Comparison of ENCODE assay signal across 19 mouse cellular contexts in the genomic region with DNA sequence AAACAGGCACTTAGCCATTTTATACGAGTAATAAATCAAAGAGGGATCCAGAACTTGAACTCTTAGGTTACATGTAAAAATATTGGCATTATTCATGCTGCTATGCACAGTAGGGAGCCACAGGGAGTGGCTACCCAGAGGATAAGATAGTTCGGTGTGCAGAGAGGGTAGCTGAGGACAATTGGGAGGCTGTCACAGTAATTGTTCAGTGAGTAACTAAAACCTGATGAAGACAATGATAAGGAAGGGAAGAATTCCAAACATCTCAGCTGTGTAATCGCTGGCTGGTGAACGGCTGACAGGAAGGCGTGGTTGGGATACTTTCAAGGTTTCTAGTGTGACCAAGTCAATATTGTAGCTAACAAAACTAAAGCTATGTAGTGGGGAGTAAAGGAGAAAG. TPM values are rescaled to one million over a fixed set of nuclear protein-coding genes. Genes with fewer than 3 reads are reported as not detected.
A peak's percentile ranks its signal among the peaks of the same experiment; 100 is the strongest.
DNase-seq lines count a peak whose midpoint lies in the region; ATAC-seq and TF ChIP-seq lines count a peak whose summit lies in the region.
"Had no signal": no experiment of that assay in that cellular context is flagged by ENCODE, and none has a peak within 500 bp of the region (broad histone marks: within the 10 kb centered on the region; RNA-seq: fewer than 3 reads in every experiment).

No protein-coding gene starts in this region.

- peaks cover under 1% of the 10 kb centered on the region for H3K79me2 ChIP-seq in myocyte (ENCODE audit: control insufficient read depth, insufficient read depth)

- ATAC-seq in limb, embryonic 14.5 days (ENCODE audit: low FRiP score, low read depth) = no peak
- no peak for ATAC-seq in inflammation-experienced regulatory T-cells, adult 6 months
- ATAC-seq in intestine, embryonic 16.5 days = no peak
- ATAC-seq: forebrain, embryonic 16.5 days had no signal

- H3K4me2 ChIP-seq in limb, embryonic 14.5 days (replicated peaks; ENCODE audit: low read depth, low read length, severe bottlenecking) = no peak overlapping the region
- H3K4me2 ChIP-seq in myocyte (ENCODE audit: low read depth) = peak overlapping the region; percentile 37
- no peak overlapping the region for H3K4me2 ChIP-seq in intestine, embryonic 16.5 days (ENCODE audit: low read depth, low read length)
- H3K4me2 ChIP-seq: hindbrain, embryonic 14.5 days; limb, embryonic 12.5 days had no signal

- no peaks in the 10 kb centered on the region for H3K9me3 ChIP-seq in limb, embryonic 14.5 days (ENCODE audit: control insufficient read depth, low read length)
- H3K9me3 ChIP-seq in limb, embryonic 10.5 days (replicated peaks) = no peaks in the 10 kb centered on the region
- no peaks in the 10 kb centered on the region for H3K9me3 ChIP-seq in intestine, embryonic 16.5 days (ENCODE audit: control insufficient read depth, low read length)
- H3K9me3 ChIP-seq: limb, embryonic 12.5 days; midbrain, embryonic 10.5 days had no signal

- no peak for TF ChIP-seq POLR2A in limb, embryonic 14.5 days (IDR thresholded peaks at IDR 0.05; ENCODE audit: borderline replicate concordance, extremely low read depth, insufficient read depth, insufficient read length)
- no peak for TF ChIP-seq POLR2A in myocyte (IDR thresholded peaks at IDR 0.05; ENCODE audit: insufficient read length, low read depth)

- H3K27me3 ChIP-seq in limb, embryonic 14.5 days (ENCODE audit: control insufficient read depth, insufficient read depth, low read length) = no peaks in the 10 kb centered on the region
- no peaks in the 10 kb centered on the region for H3K27me3 ChIP-seq in limb, embryonic 10.5 days (ENCODE audit: low read depth, poor library complexity, severe bottlenecking)
- H3K27me3 ChIP-seq in myocyte (ENCODE audit: control insufficient read depth, insufficient read depth, insufficient read length) = no peaks in the 10 kb centered on the region
- no peaks in the 10 kb centered on the region for H3K27me3 ChIP-seq in intestine, embryonic 16.5 days (replicated peaks; ENCODE audit: control insufficient read depth, insufficient read depth, low read length)
- H3K27me3 ChIP-seq: limb, embryonic 12.5 days had no signal

- H3K4me3 ChIP-seq in limb, embryonic 14.5 days (replicated peaks; ENCODE audit: low read length) = no peak overlapping the region
- no peak overlapping the region for H3K4me3 ChIP-seq in limb, embryonic 10.5 days
- no peak overlapping the region for H3K4me3 ChIP-seq in myocyte
- no peak overlapping the region for H3K4me3 ChIP-seq in intestine, embryonic 16.5 days (ENCODE audit: low read length)
- H3K4me3 ChIP-seq: limb, embryonic 12.5 days; midbrain, embryonic 10.5 days had no signal

- 26% methylated on average over 5 of the region's 5 CpGs for WGBS in limb, embryonic 14.5 days
- 44% methylated on average over 5 of the region's 5 CpGs for WGBS in limb, embryonic 10.5 days
- WGBS in intestine, embryonic 16.5 days = 20% methylated on average over 5 of the region's 5 CpGs

- no peak overlapping the region for H3K9ac ChIP-seq in limb, embryonic 14.5 days (ENCODE audit: low read depth, low read length, severe bottlenecking)
- H3K9ac ChIP-seq in intestine, embryonic 16.5 days (ENCODE audit: low read depth, low read length) = no peak overlapping the region
- H3K9ac ChIP-seq: hindbrain, embryonic 14.5 days; limb, embryonic 12.5 days had no signal

- H3K27ac ChIP-seq in limb, embryonic 14.5 days (replicated peaks; ENCODE audit: low read depth, low read length) = no peak overlapping the region
- no peak overlapping the region for H3K27ac ChIP-seq in limb, embryonic 10.5 days
- H3K27ac ChIP-seq in intestine, embryonic 16.5 days (ENCODE audit: low read length) = no peak overlapping the region
- H3K27ac ChIP-seq: hindbrain, embryonic 14.5 days; limb, embryonic 12.5 days; midbrain, embryonic 10.5 days had no signal

- DNase-seq in adrenal gland, postnatal 14 days = peak; percentile 28
- no peak for DNase-seq in adrenal gland, adult 8-10 months
- DNase-seq in limb, embryonic 14.5 days (ENCODE audit: low spot score) = peak; percentile 7
- DNase-seq in limb, embryonic 10.5 days (ENCODE audit: low spot score) = no peak
- DNase-seq in ZHBTc4 (ENCODE audit: low read depth, low spot score) = peak; percentile 85
- DNase-seq: B cell, adult 2 months; cerebellum, adult 11 months; cerebellum, postnatal 36 days; gastrocnemius, postnatal 10 days; kidney, adult 18-20 months had no signal

- no peaks in the 10 kb centered on the region for H3K36me3 ChIP-seq in limb, embryonic 14.5 days (ENCODE audit: control insufficient read depth, insufficient read depth, low read length)
- H3K36me3 ChIP-seq in limb, embryonic 10.5 days = no peaks in the 10 kb centered on the region
- H3K36me3 ChIP-seq in myocyte (ENCODE audit: control insufficient read depth, insufficient read depth) = no peaks in the 10 kb centered on the region
- no peaks in the 10 kb centered on the region for H3K36me3 ChIP-seq in intestine, embryonic 16.5 days (ENCODE audit: control insufficient read depth, insufficient read depth, low read length)
- H3K36me3 ChIP-seq: limb, embryonic 12.5 days; midbrain, embryonic 10.5 days had no signal

- H3K4me1 ChIP-seq in limb, embryonic 14.5 days (ENCODE audit: control insufficient read depth, insufficient read depth, low read length) = peaks cover 3% of the 10 kb centered on the region; the same call in 1 of the 2 replicates
- H3K4me1 ChIP-seq in limb, embryonic 10.5 days = no peaks in the 10 kb centered on the region
- no peaks in the 10 kb centered on the region for H3K4me1 ChIP-seq in intestine, embryonic 16.5 days (ENCODE audit: control insufficient read depth, insufficient read depth, low read length)
- H3K4me1 ChIP-seq: limb, embryonic 12.5 days had no signal

- H3ac ChIP-seq in myocyte (ENCODE audit: control insufficient read depth, insufficient read length) = no peak overlapping the region

TF ChIP-seq in myocyte, 11 proteins besides CTCF, POLR2A, EP300 and RAD21:
- peak in 1 of 3 experiments; percentile 5 for TF ChIP-seq MYOD1 (IDR thresholded peaks at IDR 0.05; ENCODE audit: control insufficient read depth in 1 of 3, insufficient read length in 2 of 3, low read depth in 2 of 3)
- TF ChIP-seq TCF3 (IDR thresholded peaks at IDR 0.05; ENCODE audit: insufficient read length, low read depth) = no peak

RNA-seq across cellular contexts. Expression of gene Sec62, which starts 4.1 kb away (rescaled TPM):
- total RNA-seq in adrenal gland, postnatal 14 days (2021) = 89.3 and 92.6 TPM in 2 replicates
- total RNA-seq in adrenal gland, adult 8-10 months (2022) = 100 to 1,000 TPM in 2 of 4 experiments, 10 to 100 TPM in 2; 91.1 to 113 (median 104) TPM
- 46.0 and 53.6 TPM in 2 replicates for polyA plus RNA-seq in limb, embryonic 14.5 days (2012; rRNA removed)
- polyA plus RNA-seq in limb, embryonic 14.5 days (2014; fragmentation: Nextera tagmentation; extraction: Ambion mirVana) = 103 and 104 TPM in 2 replicates
- polyA plus RNA-seq in limb, embryonic 10.5 days (2016; fragmentation: Nextera tagmentation; extraction: Ambion mirVana) = 39.1 and 47.0 TPM in 2 replicates
- 19.5 TPM for polyA plus RNA-seq in myocyte (2012; fragmentation: generic; extraction: Trizol)
- polyA plus RNA-seq in inflammation-experienced regulatory T-cells, adult 6 months (2017; shearing (Covaris generic)) = 100 to 1,000 TPM in 1 of 3 experiments, 10 to 100 TPM in 2; 62.0 to 106 (median 82.2) TPM
- polyA plus RNA-seq in intestine, embryonic 16.5 days (2015; fragmentation: Nextera tagmentation; extraction: Ambion mirVana) = 56.4 and 60.1 TPM in 2 replicates

RNA-seq across cellular contexts. Expression of gene Samd7, which starts 42.4 kb away (rescaled TPM):
- total RNA-seq in adrenal gland, postnatal 14 days (2021) = not detected in 2 replicates
- total RNA-seq in adrenal gland, adult 8-10 months (2022) = not detected
- not detected in 2 replicates for polyA plus RNA-seq in limb, embryonic 14.5 days (2012; rRNA removed)
- not detected in 2 replicates for polyA plus RNA-seq in limb, embryonic 14.5 days (2014; fragmentation: Nextera tagmentation; extraction: Ambion mirVana)
- not detected in 2 replicates for polyA plus RNA-seq in limb, embryonic 10.5 days (2016; fragmentation: Nextera tagmentation; extraction: Ambion mirVana)
- polyA plus RNA-seq in myocyte (2012; fragmentation: generic; extraction: Trizol) = not detected
- not detected for polyA plus RNA-seq in inflammation-experienced regulatory T-cells, adult 6 months (2017; shearing (Covaris generic))
- polyA plus RNA-seq in intestine, embryonic 16.5 days (2015; fragmentation: Nextera tagmentation; extraction: Ambion mirVana) = not detected in 2 replicates
- polyA plus RNA-seq: forebrain, embryonic 16.5 days; heart, embryonic 14.5 days; hindbrain, embryonic 14.5 days; large intestine, adult 2 months; limb, embryonic 12.5 days; midbrain, embryonic 10.5 days had no signal

Comparison
In these comparisons a context has a peak if more than half of its experiments do, and no peak if none do; other contexts are left out.
1. DNase-seq: peak in adrenal gland, postnatal 14 days (single experiment), limb, embryonic 14.5 days (single experiment) and ZHBTc4 (single experiment); none in adrenal gland, adult 8-10 months (single experiment) and limb, embryonic 10.5 days (single experiment).